Mouse (Mus musculus) bone marrow macrophage, adult 2 months (primary cell): ENCODE measurements around the gene Tgm6. TPM values are rescaled to one million over a fixed set of nuclear protein-coding genes. Genes with fewer than 3 reads are reported as not detected.

Source experiments
- H3K27ac ChIP-seq: 2 replicates; pipeline ENCODE4 v1.5.1; 2012; ENCODE audit warnings: low read depth, low read length; ENCODE audit not compliant: insufficient read depth
- H3K4me1 ChIP-seq: 2 replicates; pipeline ENCODE4 v1.6.1; 2012; ENCODE audit warnings: low read length; ENCODE audit not compliant: control insufficient read depth, insufficient read depth
- H3K4me3 ChIP-seq: 2 replicates; pipeline ENCODE4 v1.5.1; 2012; ENCODE audit warnings: mild to moderate bottlenecking, low read length, moderate library complexity; ENCODE audit not compliant: insufficient read depth
- CTCF ChIP-seq: IDR thresholded peaks from 2 replicates; pipeline ENCODE4 v1.5.1; 2012; ENCODE audit warnings: low read depth, mild to moderate bottlenecking, low read length, moderate library complexity
- POLR2A ChIP-seq: IDR thresholded peaks from 2 replicates; pipeline ENCODE4 v1.6.1; 2012; ENCODE audit warnings: mild to moderate bottlenecking, low read depth, low read length, borderline replicate concordance
- polyA plus RNA-seq: library from polyadenylated mRNA; stranded (reverse); fragments of >200 nt; gene quantifications from 2 replicates; pipeline ENCODE4 v1.2.4, GENCODE M21; 2012; ENCODE audit not compliant: missing spikeins, insufficient read depth, insufficient read length

The Tgm6 gene
- not detected in 2 replicates for polyA plus RNA-seq

DNA sequence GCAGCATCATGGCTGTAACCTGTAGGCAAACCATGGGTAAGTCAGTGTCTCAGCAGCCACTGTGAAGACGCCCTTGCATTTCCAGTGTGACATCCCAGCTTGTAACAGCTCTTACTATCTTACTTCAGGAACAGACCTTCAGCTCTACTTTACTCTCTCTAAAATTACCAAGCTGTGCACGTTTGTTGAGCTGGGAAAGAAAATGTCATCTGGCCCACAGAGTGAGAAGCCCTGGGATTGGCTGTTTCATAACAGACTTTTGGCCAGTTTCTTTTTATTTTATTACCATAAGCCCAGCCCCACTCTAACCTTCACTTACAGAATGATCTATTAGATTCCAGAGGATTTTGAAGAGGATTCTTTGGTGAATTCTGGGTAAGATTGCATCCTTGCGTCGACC, at the start of gene Tgm6:
Tgm6 (plus strand) TSS at position 301 of the 400 bp plus-strand sequence.
- no peak within 1 kb of the TSS for H3K4me3 ChIP-seq
- H3K4me1 ChIP-seq = peaks cover 15% of the 10 kb centered on the region
- H3K27ac ChIP-seq = no peak within 1 kb of the TSS
- TF ChIP-seq POLR2A (no peak), CTCF (no peak)

DNA sequence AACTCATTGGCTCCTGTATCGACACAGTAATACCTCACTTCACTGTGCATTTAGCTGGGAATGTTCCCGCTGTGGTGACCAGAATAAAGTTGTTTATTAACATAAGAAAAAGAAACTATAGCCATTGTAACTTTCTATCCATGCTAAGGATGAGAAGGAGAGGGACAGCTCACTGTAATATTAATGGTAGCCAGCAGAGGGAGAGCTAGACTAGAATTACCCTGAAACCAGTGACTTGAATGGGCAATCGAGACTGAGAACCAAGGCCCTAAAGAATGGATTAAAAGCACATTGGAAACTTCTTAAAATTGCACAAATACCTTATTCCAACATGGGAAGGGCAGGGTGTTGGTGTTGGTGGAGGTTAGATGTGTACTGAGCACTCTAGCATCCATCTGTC, 44.0 kb upstream of the Tgm6 start:
- no peak for TF ChIP-seq POLR2A
- no peak for TF ChIP-seq CTCF
- H3K4me1 ChIP-seq = no peaks in the 10 kb centered on the region
- H3K4me3 ChIP-seq = no peak overlapping the region
- no peak overlapping the region for H3K27ac ChIP-seq

DNA sequence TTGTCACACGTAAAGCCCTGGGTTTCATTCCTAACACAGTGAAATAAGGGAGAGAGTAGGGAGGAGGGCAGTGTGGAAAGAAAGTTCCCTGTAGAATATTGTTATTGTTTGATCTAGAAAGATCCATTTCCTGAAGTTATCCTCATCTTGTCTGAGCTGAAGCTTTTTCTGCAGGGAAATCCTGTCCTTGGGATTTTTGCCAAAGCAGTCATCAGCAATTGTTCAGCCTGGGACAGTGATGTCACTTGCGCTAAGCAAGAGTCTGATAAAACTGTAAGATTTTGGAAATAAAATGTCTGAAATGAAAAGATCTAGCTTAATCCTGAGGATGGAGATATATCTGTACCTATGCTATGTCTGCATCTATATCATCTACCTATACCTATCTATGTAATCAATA, 41.8 kb upstream of the Tgm6 start:
- H3K4me1 ChIP-seq = no peaks in the 10 kb centered on the region
- no peak overlapping the region for H3K4me3 ChIP-seq

DNA sequence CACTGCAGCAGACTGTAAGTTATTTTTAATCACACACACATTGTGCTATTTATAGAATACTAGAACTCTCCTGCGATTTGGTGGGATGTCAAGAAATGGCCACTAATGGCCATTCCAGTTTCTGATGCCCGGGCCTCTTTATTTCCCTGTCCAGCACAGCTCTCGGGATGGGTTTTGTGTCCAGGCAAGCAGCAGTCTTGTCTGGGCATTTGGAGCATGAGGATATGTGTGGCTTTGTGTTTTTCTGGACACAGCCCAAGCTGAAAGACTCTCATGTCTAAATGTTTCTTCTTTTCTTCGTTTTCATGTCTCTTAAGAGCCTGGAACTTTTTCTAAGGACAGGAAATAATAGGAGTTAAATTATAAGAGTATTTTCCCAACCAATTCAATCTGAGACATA, 588 bp downstream of the Tgm6 start:
- Histone ChIP-seq H3K4me1 (peaks cover 19% of the 10 kb centered on the region), H3K27ac (no peak overlapping the region), H3K4me3 (no peak overlapping the region)
- TF ChIP-seq CTCF = no peak
- no peak for TF ChIP-seq POLR2A

More for the DNA sequence above, 41.8 kb upstream of the Tgm6 start:
- no peak for TF ChIP-seq CTCF
- no peak for TF ChIP-seq POLR2A
- H3K27ac ChIP-seq = no peak overlapping the region

DNA sequence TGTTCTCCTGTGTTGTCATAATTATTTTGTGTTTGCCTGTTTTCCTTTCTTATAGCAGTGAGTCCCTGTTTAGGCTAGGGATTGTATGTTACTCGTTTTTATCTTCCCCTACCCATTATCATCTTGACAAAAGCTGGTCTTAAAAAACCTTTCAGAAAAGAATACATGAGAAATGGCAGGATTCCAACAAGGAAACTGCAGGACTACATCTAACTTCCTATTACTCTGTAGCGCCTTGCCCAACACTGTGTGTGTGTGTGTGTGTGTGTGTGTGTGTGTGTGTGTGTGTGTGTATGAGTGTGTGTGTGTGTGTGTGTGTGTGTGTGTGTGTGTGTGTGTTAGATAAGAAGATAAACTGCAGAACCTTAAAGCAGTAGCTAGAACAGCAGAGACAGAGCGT, 1.2 kb downstream of the Tgm6 start:
- Histone ChIP-seq H3K4me3 (no peak overlapping the region), H3K4me1 (peaks cover 21% of the 10 kb centered on the region), H3K27ac (no peak overlapping the region)
- no peak for TF ChIP-seq POLR2A
- no peak for TF ChIP-seq CTCF

DNA sequence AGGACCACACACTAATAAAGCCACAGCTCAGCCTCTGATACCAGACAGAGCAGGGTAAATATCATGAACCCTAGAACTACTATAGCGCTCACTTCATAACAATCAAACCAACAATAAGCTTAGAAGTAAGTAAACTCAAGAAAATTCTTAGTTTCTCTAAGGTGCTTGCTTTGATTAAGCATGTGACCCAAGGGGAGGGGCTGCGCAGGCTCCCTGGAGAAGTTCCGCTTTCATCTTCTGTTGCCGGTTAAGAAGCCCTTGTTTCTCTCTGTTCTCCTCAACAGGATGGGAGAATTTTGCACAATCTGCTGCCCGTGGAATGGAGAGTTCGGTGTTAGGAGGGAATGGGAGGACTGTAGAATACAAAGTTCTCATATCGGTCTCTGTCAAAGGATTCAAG, 6.4 kb downstream of the Tgm6 start:
- Histone ChIP-seq H3K4me3 (no peak overlapping the region), H3K4me1 (peaks cover 20% of the 10 kb centered on the region), H3K27ac (no peak overlapping the region)
- TF ChIP-seq CTCF (no peak), POLR2A (no peak)

DNA sequence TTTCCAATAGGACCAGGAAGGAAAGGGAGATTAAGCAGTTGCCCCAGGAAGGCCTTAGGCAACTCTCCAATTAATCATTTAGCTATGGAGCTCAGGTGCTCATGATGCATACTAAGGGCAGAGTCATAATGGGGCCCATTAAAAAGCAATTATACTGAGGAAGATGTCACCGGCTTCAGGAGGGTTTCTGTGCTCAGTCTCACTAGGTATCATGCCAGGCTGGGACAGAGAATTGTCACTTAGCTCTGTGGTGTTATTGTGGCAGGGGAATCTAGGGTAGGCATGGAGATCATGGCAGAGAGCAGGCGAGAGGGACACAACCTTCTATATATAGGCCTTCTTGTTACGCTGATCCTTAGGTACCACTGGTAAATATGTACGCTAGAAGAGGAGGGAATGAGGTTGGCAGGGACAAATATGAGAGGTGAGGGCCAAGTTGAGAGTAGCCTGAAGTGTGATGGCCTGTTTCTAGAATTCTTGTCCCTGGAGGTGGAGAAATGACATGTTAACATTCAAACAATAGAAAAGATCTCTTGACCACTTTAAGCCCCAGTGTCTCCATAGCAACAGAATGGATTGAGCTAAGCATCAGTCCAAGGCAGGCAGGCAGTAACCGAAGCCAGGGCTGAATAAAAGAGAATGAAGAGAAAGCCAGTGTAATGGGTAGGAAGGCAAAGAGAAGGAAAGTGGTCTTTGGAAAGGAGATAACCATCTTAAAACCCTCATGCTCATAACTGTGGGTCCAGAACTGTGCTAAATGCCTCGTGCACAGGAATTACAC, 13.3 kb downstream of the Tgm6 start:
- no peak overlapping the region for H3K4me3 ChIP-seq
- peaks cover 29% of the 10 kb centered on the region for H3K4me1 ChIP-seq
- no peak for TF ChIP-seq POLR2A
- TF ChIP-seq CTCF = no peak
- no peak overlapping the region for H3K27ac ChIP-seq

DNA sequence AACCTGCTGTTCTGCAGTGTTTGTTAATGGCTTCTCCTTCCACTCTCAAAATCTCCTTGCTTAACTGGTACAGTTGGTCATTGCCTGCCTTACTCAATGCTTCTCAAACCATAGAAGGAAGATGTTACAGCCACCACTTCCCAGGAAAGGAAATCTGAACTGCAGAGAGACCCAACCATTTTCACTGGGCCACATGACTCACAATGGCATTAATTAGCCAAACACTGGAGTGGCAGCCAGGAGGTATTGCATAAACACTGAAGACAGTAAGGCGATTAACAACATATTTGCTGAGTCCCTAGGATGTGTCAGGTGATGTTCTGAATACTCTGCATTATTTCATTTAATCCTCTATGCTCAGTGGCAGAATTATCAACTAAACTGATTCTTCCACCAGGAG, 13.9 kb downstream of the Tgm6 start:
- peaks cover 30% of the 10 kb centered on the region for H3K4me1 ChIP-seq
- H3K4me3 ChIP-seq = no peak overlapping the region
- no peak for TF ChIP-seq POLR2A
- TF ChIP-seq CTCF = no peak
- no peak overlapping the region for H3K27ac ChIP-seq

DNA sequence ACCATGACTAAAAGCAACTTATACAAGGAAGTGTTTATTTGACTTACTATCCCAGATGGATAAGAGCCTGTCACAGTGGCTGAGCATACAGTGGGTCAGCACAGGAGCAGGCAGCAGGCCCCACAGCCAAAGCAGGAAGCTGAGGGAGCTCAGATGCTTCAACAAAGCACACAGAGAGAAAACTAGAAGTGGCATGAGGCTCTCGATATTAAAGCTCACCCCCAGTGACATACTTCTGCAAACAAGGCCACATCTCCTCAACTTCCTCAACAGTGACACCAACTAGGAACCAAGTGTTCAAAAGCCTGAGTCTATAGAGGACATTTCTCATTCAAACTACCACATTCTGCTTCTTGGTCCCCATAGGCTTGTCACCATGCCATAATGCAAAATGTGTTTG, 17.5 kb downstream of the Tgm6 start:
- Histone ChIP-seq H3K4me3 (no peak overlapping the region), H3K4me1 (peaks cover 30% of the 10 kb centered on the region), H3K27ac (peak overlapping the region; percentile 41; the same call in 1 of the 2 replicates)
- TF ChIP-seq CTCF (no peak), POLR2A (no peak)

DNA sequence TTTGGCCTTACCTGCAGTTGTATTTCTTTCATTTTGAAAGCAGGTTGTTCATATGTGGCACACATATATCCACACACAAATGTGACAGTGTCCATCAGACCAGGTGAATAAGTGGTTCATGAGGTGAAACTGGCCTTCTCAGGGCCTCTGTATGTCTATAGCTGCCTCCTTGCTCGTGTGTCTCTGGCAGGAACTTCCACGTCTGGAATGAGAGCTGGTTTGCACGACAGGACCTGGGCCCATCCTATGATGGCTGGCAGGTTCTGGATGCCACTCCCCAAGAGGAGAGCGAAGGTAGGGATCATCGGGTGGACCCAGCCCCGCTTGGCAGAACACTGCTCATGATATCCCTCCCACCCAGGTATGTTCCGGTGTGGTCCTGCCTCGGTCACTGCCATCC, 30.8 kb downstream of the Tgm6 start:
- Histone ChIP-seq H3K4me1 (no peaks in the 10 kb centered on the region), H3K27ac (no peak overlapping the region), H3K4me3 (no peak overlapping the region)
- TF ChIP-seq POLR2A = no peak
- no peak for TF ChIP-seq CTCF
